Mouse (Mus musculus) heart, adult 2 months (tissue): ENCODE data around the gene Sgpp2. TPM values are rescaled to one million over a fixed set of nuclear protein-coding genes. Genes with fewer than 3 reads are reported as not detected.
A peak's percentile ranks its signal among the peaks of the same experiment; 100 is the strongest.

Experiments used
- DNase-seq, 2 experiments: peaks; one replicate each; pipeline ENCODE4 v3.0.0; 2021
- H3K27ac ChIP-seq: fragments of 200-600 bp; 2 replicates; pipeline ENCODE4 v1.8.1; 2022
- H3K27me3 ChIP-seq: fragments of 200-500 bp; 2 replicates; pipeline ENCODE4 v1.6.1; 2012; ENCODE audit warnings: mild to moderate bottlenecking, low read length, inconsistent platforms, mixed read lengths; ENCODE audit not compliant: control insufficient read depth, insufficient read depth
- H3K36me3 ChIP-seq: fragments of 200-500 bp; 2 replicates; pipeline ENCODE4 v1.6.1; 2012; ENCODE audit warnings: low read length, inconsistent platforms; ENCODE audit not compliant: control insufficient read depth, insufficient read depth
- H3K4me1 ChIP-seq: fragments of 200-500 bp; 2 replicates; pipeline ENCODE4 v1.6.1; 2011; ENCODE audit warnings: low read length; ENCODE audit not compliant: control insufficient read depth, insufficient read depth
- H3K4me3 ChIP-seq: fragments of 200-600 bp; 2 replicates; pipeline ENCODE4 v1.8.1; 2022
- H3K79me2 ChIP-seq: fragments of 200-500 bp; replicated peaks from 2 replicates; pipeline ENCODE4 v1.6.1; 2012; ENCODE audit warnings: mild to moderate bottlenecking, inconsistent platforms, low read length, moderate library complexity, mixed read lengths; ENCODE audit not compliant: control insufficient read depth, insufficient read depth
- H3K9ac ChIP-seq: fragments of 200-500 bp; 2 replicates; pipeline ENCODE4 v1.6.1; 2012; ENCODE audit warnings: low read depth, mild to moderate bottlenecking, control low read depth, inconsistent platforms, low read length, mixed read lengths
- CTCF ChIP-seq: fragments of 200-600 bp; IDR thresholded peaks from 2 replicates; pipeline ENCODE4 v1.8.1; 2022; ENCODE audit warnings: antibody characterized with exemption, mild to moderate bottlenecking, moderate library complexity
- EP300 ChIP-seq: fragments of 200-500 bp; IDR thresholded peaks from 2 replicates; pipeline ENCODE4 v1.6.1; 2011; ENCODE audit warnings: low read depth, low read length, control low read depth; ENCODE audit not compliant: insufficient read depth
- POLR2A ChIP-seq: fragments of 200-500 bp; IDR thresholded peaks from 2 replicates; pipeline ENCODE4 v1.6.1; 2011; ENCODE audit warnings: mild to moderate bottlenecking, low read depth, low read length, control low read depth; ENCODE audit not compliant: insufficient read depth
- WGBS: fragments of 180-500 bp; shearing (Covaris S2); methylation state at CpG from one replicate; pipeline ENCODE4 v1.1.7; 2018; 5-methylcytosine and 5-hydroxymethylcytosine counted together
- intact Hi-C: fragments of 180-260 bp; cut with DNase I; formaldehyde crosslinking; loops from one replicate; pipeline ENCODE4 v1.15.1; 2025
- polyA plus RNA-seq: library from polyadenylated mRNA; depleted of rRNA; stranded (reverse); fragments of >200 nt; gene quantifications from 2 replicates; pipeline ENCODE4 v1.2.3, GENCODE M21; 2012
- total RNA-seq, 2 experiments: library from RNA; stranded (reverse); gene quantifications; 2 replicates each; pipeline ENCODE4 v1.2.3; 2021

Gene Sgpp2
- total and polyA plus RNA-seq, 3 experiments, result 0.09 to 0.31 TPM; not detected in 1

GRCm38 (mm10) chr1:78417154-78417911, 107.2 kb downstream of the Sgpp2 start:
- no peaks in the 10 kb centered on the region for H3K36me3 ChIP-seq
- WGBS, result 94% methylated on average over 9 of the region's 9 CpGs
- no peaks in the 10 kb centered on the region for H3K79me2 ChIP-seq
- no peaks in the 10 kb centered on the region for H3K4me1 ChIP-seq
- DNase-seq, result no peak
- no peak for TF ChIP-seq POLR2A
- H3K27me3 ChIP-seq, result no peaks in the 10 kb centered on the region
- H3K9ac ChIP-seq, result no peak overlapping the region
- H3K4me3 ChIP-seq, result no peak overlapping the region
- no peak overlapping the region for H3K27ac ChIP-seq
- intact Hi-C loops, result no loop called here

GRCm38 (mm10) chr1:78419593-78419992, 109.4 kb downstream of the Sgpp2 start:
- Histone ChIP-seq H3K4me1 (no peaks in the 10 kb centered on the region), H3K4me3 (no peak overlapping the region), H3K9ac (no peak overlapping the region), H3K79me2 (no peaks in the 10 kb centered on the region), H3K36me3 (peaks cover 3% of the 10 kb centered on the region; the same call in 1 of the 2 replicates), H3K27ac (no peak overlapping the region), H3K27me3 (no peaks in the 10 kb centered on the region)
- 58% methylated on average over 4 of the region's 4 CpGs for WGBS
- intact Hi-C loops, result loop anchor here (1.0 to 2.0 kb wide), 2 partner anchors 203 to 441 kb away; no protein-coding TSS in a partner anchor
- DNase-seq, result peak; percentile 56 to 76
- TF ChIP-seq CTCF, result peak; percentile 88
- no peak for TF ChIP-seq EP300

DNA sequence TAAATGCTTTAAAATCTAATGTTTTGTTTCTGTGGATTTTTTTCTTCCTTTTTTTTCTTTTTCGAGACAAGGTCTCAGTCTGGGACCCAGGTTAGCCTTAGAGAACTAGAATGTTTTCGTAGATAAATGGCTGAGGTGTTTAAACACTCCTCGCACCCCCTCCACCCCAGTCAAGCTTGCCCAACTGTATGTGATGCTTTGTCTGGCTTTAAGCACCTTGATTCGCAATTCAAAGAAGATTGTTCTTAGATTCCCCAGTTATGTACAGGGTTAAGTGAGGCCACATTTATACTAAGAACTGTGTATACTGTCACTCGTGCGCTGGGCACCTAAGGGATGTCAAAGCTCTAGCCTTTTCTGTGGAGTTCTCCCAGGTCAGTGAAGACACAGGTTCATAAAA, 110.1 kb downstream of the Sgpp2 start:
- H3K27me3 ChIP-seq, result no peaks in the 10 kb centered on the region
- peaks cover 3% of the 10 kb centered on the region; the same call in 1 of the 2 replicates for H3K36me3 ChIP-seq
- H3K4me1 ChIP-seq, result no peaks in the 10 kb centered on the region
- no peak overlapping the region for H3K9ac ChIP-seq
- DNase-seq, result no peak
- H3K4me3 ChIP-seq, result no peak overlapping the region
- intact Hi-C loops, result no loop called here
- no peaks in the 10 kb centered on the region for H3K79me2 ChIP-seq
- 93% methylated on average over 6 of the region's 6 CpGs for WGBS
- H3K27ac ChIP-seq, result no peak overlapping the region
- TF ChIP-seq CTCF, result no peak
- no peak for TF ChIP-seq EP300
- no peak for TF ChIP-seq POLR2A

- Histone ChIP-seq H3K36me3 (peaks cover 6% of the 10 kb centered on the region), H3K79me2 (no peaks in the 10 kb centered on the region), H3K4me1 (peaks cover 3% of the 10 kb centered on the region), H3K27me3 (no peaks in the 10 kb centered on the region), H3K4me3 (no peak overlapping the region), H3K27ac (no peak overlapping the region), H3K9ac (no peak overlapping the region)
- 87% methylated on average over 5 of the region's 5 CpGs for WGBS
- TF ChIP-seq CTCF (no peak), EP300 (no peak), POLR2A (no peak)
- intact Hi-C loops, result no loop called here
- no peak for DNase-seq
These were observed 111.6 kb downstream of the Sgpp2 start for GRCm38 (mm10) chr1:78421749-78422148.

DNA sequence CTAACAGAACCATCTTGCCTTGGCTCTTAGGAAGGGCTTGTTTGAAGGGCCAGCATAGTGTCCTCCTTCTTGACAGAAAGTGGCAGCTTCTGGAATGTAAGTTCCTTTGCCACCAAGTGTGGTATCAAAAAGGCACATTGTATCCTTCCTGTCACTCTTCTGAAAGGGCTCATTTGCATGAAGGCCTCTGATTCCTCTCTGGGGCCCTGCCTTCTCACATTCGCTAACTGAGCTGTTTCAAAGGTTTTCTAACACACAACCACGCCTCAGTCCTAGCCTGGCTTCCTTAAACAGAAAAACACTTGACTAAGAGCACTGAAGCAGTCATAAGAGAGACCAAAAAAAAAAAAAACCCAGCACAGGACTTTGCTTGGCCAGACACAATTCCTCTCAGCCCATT, 112.4 kb downstream of the Sgpp2 start:
- Histone ChIP-seq H3K27me3 (no peaks in the 10 kb centered on the region), H3K9ac (no peak overlapping the region), H3K27ac (no peak overlapping the region), H3K4me1 (peaks cover 3% of the 10 kb centered on the region), H3K79me2 (no peaks in the 10 kb centered on the region), H3K4me3 (no peak overlapping the region), H3K36me3 (peaks cover 6% of the 10 kb centered on the region)
- no peak for DNase-seq
- TF ChIP-seq EP300 (no peak), CTCF (no peak), POLR2A (no peak)
- WGBS, result 79% methylated on average over 2 of the region's 2 CpGs
- intact Hi-C loops, result no loop called here

GRCm38 (mm10) chr1:78424848-78425247, 114.7 kb downstream of the Sgpp2 start:
- peaks cover 6% of the 10 kb centered on the region for H3K36me3 ChIP-seq
- H3K79me2 ChIP-seq, result no peaks in the 10 kb centered on the region
- 96% methylated on average over 4 of the region's 4 CpGs for WGBS
- H3K4me1 ChIP-seq, result peaks cover 3% of the 10 kb centered on the region
- no peak for DNase-seq
- no peak for TF ChIP-seq EP300
- no peak for TF ChIP-seq POLR2A
- no peak for TF ChIP-seq CTCF
- no peaks in the 10 kb centered on the region for H3K27me3 ChIP-seq
- no peak overlapping the region for H3K27ac ChIP-seq
- H3K4me3 ChIP-seq, result no peak overlapping the region
- no peak overlapping the region for H3K9ac ChIP-seq
- intact Hi-C loops, result no loop called here
